Mouse (Mus musculus) left cerebral cortex, postnatal 25 days (tissue): ENCODE results near the gene Cyp4f37. TPM values are rescaled to one million over a fixed set of nuclear protein-coding genes. Genes with fewer than 3 reads are reported as not detected.

Experiments used
- DNase-seq, 2 experiments: peaks; one replicate each; pipeline ENCODE4 v3.0.0; 2022; ENCODE audit warnings: low spot score in 2 of 2, mixed read lengths in 1 of 2
- intact Hi-C: fragments of 180-260 bp; cut with DNase I; formaldehyde crosslinking; loops from one replicate; pipeline ENCODE4 v1.15.1; 2025
- total RNA-seq, 2 experiments: library from RNA; stranded (reverse); gene quantifications; 2 replicates each; pipeline ENCODE4 v1.2.3; 2021

The Cyp4f37 gene
- total RNA-seq, 2 experiments from 2014 or later = not detected

DNA sequence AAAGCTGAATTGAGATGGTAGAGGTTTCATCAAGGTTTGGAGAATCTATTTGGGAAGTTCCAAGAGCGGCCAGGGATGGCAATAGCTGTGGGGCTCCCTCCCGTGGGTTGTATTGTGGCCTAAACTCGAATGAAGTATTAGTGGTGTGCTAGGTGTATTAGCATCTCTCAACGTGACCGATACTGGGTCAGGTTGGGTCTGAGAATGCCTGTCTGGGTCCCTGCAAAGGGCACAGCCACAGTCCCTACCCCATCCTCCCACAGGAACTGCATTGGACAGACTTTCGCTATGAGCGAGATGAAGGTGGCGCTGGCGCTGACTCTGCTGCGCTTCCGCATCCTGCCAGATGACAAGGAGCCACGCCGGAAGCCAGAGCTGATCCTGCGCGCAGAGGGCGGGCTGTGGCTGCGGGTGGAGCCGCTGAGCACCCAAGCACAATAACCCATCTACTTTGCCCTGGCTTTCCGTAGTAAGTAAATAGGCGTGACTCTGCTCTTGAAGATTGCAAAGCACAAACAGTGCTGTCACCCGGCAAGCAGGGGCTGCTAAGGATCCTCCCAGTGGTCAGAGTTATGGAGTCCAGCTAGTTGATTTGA, 55.0 kb downstream of the Cyp4f37 start:
- no peak for DNase-seq
- intact Hi-C loops = no loop called here

DNA sequence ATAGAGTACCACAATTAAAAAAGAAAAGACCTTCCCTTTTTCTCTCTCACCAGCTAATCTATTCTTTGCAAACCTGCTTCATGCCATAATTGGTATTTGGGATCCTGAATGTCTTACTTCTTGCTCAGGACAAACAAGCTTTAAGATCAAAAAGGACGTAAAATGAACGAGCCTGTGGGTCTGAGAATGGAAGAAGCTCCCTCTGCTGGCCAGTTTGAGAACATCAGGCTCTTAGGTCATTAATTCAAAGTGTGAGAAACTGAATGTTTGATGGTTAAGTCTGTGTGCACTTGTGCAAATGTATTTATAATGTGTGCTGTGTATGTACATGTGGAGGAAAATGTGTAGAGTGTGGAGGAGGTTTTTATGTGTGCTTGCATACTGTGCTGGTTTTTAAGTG, 59.3 kb downstream of the Cyp4f37 start:
- peak; percentile 17 to 38 for DNase-seq
- intact Hi-C loops = loop anchor here (1.0 to 5.0 kb wide), 2 partner anchors 129 to 153 kb away; no protein-coding TSS in a partner anchor

DNA sequence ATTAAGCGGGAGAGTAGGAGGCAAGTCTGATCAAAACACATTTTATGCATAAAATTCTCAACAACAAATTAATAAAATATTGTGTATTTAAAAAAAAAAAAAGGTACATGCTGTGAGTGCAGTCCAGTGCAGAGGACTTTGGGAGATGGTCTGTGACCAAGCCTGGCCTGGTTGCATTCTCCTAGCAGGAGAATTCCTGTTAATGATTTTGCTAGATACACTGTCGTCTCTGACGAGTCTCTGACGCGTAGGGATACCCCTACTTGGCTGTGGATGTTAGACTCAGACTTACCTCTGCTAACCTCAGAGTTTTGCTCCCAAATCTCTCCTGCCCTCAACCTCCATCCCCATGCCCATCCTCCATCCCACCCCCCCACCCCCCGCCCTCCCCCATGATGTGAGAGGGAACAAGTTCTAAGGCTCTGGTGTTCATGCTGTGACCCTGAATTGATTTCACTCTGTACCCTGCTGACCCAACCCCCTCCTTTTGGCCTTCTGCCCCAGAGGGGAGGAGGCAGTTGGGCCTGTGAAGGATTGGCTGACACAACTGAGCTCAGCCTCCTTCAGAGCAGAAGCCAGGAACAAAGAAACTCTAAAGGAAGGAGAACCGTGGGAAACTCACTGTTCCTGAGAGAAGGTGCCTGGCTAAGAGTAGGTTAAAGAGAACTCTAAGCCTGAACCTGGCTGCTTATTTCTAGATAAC, 64.1 kb downstream of the Cyp4f37 start, which contains the start of gene Cyp4f15:
Cyp4f15 (plus strand) TSS at position 580 of the 703 bp plus-strand sequence.
- intact Hi-C loops = no loop called here
- peak; percentile 17 to 50 for DNase-seq

Other genes with a start within 250 kb of the Cyp4f37 start
- 10 to 100 TPM; 55.0 to 56.7 TPM for gene Wiz, start 231.9 kb upstream of the Cyp4f37 start, total RNA-seq
- gene Rasal3, start 217.7 kb upstream of the Cyp4f37 start, total RNA-seq = 1 to 10 TPM; 3.9 to 4.1 TPM
- gene Pglyrp2, start 197.1 kb upstream of the Cyp4f37 start, total RNA-seq = not detected
- not detected for gene Cyp4f39, start 168.6 kb upstream of the Cyp4f37 start, total RNA-seq
- 1 to 10 TPM; 3.3 to 4.6 TPM for gene Cyp4f17, start 115.3 kb upstream of the Cyp4f37 start, total RNA-seq
- gene Cyp4f16, start 84.8 kb upstream of the Cyp4f37 start, total RNA-seq = 1 to 10 TPM; 4.8 to 6.8 TPM
- not detected for gene Cyp4f40, start 37.6 kb downstream of the Cyp4f37 start, total RNA-seq
- 10 to 100 TPM; 19.0 to 22.0 TPM for gene Cyp4f15, start 64.3 kb downstream of the Cyp4f37 start, total RNA-seq
- gene Zfp871, start 167.0 kb downstream of the Cyp4f37 start, total RNA-seq = 10 to 100 TPM; 84.8 to 93.7 TPM
- 1 to 10 TPM; 6.1 to 7.5 TPM for gene Zfp811, start 188.6 kb downstream of the Cyp4f37 start, total RNA-seq
- gene Zfp799, start 209.0 kb downstream of the Cyp4f37 start, total RNA-seq = 10 to 100 TPM; 27.0 to 32.1 TPM